Mouse (Mus musculus): ENCODE measurements around the gene Ggt7.
"Not testable (repeated sequence)": the region's sequence is repeated elsewhere in the genome, so short reads cannot be mapped to it uniquely, and the experiment has no call there.

Ggt7 gene

DNA sequence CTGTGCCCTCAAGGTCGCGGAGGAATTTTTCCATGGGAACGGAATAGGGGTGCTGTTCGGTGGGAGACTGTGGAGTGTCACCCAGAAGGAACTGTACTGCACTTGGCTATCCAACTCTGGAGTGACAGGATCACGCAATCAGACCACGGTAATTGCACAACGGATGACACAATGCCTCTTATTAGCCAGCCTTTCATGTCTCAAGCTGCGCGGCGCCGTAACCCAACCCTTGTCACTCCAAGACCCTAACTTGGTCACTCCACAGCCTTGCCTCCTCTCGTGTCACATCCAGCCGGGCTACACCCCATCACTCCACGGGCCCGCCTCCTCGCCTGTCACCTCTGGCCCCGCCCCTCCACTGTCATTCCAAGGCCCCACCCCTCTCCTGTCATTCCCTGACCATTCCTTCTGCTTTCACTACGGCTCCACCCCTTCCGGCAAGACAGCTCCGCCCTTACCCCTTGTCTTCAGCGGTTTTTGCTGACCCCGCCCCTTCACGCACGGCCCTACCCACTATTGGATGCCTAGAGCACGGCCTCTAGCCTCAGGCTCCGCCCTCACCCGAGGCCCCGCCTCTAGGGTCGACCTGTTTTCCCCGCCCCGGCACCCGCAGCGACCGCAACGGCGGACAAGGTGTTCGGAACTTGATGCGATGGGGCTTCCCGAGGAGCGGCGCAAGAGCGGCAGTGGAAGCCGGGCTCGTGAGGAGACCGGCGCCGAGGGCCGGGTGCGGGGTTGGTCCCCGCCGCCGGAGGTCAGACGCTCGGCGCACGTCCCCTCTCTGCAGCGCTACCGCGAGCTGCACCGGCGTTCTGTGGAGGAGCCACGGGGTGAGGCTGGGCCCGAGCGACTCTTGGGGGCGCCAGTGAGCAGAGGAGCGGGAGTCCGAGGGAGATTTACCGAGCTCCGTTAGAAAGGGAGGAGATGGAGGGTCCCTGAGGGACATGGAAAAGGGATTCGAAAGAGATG is at the start of gene Ggt7, which contains the start of gene Acss2:
Gene Ggt7, minus strand, starts transcription at position 783 of the 969 bp plus-strand sequence.
Gene Acss2, plus strand, starts transcription at position 494 of the 969 bp plus-strand sequence.
- peak; percentile 98 to 99 for DNase-seq (ENCODE audit: low spot score in 2 of 2)

DNA sequence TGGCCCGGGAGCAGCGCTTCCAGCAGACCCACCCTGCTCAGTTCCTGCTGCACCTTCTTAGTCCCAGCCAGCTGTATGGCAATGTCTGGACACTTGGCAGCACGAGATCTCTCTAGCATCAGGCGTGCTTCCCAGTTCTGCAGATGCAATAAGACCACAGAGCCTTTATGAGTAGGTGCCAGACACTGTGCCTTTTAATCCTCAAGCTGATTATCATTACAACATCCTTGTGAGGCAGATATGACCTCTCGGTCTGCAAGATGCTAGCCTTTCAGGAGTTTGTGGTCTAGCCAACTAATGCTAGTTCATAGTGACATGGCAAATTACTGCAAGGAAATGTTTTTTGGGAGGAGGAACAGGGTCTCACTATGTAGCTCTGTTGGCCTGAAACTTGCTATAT is 49.7 kb upstream of the Ggt7 start:
- no peak for DNase-seq (ENCODE audit: low spot score in 2 of 2)

DNA sequence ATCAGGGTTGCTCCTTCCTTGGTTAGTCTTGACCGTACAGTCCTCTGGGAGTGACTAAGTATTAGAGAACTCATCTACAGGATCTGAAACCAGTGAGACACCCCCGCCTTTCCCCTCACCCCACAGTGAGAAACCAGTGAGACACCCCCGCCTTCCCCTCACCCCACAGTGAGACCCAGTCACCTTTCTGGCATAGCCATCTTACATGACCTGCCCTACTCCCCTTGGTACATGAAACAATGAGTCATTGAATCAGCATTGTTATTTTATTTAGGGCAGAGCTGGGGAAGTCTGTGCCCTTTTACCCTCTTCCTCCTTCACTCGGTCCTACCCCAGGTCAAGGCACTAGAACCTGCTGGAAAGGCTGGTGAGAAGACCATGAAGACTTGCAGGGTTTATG is 44.9 kb upstream of the Ggt7 start:
- DNase-seq (ENCODE audit: low spot score in 2 of 2), result no peak

DNA sequence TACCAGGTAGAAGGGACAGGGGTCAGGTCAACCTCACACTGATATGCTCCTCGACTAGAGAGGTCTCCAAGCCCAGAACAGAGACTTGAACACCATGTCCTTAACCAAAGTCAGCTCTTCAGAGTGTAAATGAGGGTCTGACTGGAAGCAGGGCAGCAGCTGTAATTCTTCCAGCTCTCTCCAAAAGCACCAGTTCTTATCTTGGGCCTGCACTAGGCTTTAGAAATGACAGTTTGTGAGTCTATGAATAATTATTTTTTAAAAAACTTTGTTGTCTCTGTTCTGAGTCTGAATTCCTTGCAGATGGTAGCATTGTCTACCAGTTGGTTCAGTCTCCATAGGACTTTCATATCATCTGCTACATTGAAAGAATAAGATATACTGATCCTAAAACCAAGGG is 44.2 kb upstream of the Ggt7 start:
- DNase-seq (ENCODE audit: low spot score in 2 of 2), result no peak

DNA sequence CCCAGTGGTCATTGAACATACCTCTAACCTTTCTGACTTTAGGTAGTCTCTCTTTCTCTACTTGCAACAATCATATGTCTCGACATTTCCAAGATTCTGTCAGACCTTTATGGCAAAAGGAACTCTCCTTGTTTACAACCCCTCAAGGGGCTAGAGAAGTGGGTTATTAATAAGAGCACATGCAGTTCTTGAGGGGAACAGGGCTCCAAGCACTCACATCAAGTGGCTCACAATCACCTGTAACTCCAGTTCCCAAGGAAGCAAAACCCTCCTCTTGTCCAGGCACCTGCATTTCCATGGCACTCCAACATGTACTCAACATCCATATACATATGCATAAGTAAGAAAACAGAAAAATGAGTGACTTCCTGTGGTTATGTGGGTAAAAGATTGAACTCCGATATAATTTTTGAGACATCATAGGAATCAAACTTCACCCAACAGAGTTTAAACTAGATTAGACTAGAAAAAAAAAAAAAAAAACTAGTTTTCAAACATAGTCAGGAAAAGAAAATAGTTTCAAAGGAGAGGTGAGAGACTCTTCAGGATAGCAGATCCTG is 36.5 kb upstream of the Ggt7 start:
- DNase-seq (ENCODE audit: low spot score in 2 of 2), result no peak

DNA sequence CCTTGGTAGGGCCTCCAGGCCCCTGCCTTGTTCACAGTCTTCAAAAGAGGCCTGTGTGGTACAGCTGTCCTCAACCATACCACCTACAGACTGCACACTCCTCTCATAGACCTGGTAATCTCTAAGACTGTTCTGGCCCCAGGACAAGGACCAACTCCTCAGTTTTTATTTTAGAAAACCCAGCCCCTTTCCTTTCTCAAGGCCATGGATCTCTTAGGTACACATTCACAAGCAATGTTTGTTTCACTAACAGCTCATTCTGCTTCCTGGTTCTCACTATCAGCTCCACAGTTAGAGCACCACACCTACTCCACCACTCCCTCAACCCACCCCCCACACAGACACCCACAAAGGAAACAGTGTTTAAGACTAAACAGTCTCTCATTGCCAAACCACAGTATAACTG is 34.9 kb upstream of the Ggt7 start:
- DNase-seq (ENCODE audit: low spot score in 2 of 2), result no peak

DNA sequence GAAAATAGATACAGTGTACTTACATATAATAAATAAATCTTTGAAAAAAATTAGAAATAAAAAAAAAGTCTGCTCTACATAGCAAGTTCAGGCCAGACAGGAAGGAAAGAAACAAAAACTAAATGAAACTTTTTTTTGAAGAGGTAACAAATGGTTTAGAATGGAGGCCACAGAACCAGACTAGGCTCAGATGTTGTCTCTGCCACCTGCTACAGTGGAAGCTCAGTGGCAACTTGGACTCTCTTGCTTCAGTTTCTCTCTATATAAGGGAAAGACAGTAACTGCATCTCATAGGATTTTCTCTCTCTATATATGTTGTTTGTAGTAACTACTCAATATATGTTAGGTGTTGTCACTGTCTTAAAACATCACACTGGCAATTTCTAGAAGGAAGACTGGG is 34.3 kb upstream of the Ggt7 start:
- DNase-seq (ENCODE audit: low spot score in 2 of 2), result no peak

DNA sequence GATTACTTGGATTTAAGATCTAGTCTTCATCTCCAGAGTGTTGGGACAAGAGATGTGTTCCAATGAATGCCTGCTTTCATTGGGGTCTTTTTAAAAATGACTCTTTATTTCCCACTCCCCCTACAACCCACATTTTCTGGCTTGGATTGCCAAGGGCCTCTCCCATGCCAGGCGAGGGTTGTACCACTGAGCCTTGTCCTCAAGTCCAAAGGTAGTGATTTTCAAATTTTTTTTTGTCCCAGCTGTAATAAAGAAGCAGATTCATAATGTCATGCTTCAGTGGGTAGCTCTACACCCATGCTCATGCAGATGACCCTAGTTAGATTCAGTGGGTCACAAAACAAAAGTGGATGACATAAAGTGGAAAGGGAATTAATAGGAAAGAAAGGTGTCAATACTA is 28.9 kb upstream of the Ggt7 start:
- no peak for DNase-seq (ENCODE audit: low spot score in 2 of 2)

DNA sequence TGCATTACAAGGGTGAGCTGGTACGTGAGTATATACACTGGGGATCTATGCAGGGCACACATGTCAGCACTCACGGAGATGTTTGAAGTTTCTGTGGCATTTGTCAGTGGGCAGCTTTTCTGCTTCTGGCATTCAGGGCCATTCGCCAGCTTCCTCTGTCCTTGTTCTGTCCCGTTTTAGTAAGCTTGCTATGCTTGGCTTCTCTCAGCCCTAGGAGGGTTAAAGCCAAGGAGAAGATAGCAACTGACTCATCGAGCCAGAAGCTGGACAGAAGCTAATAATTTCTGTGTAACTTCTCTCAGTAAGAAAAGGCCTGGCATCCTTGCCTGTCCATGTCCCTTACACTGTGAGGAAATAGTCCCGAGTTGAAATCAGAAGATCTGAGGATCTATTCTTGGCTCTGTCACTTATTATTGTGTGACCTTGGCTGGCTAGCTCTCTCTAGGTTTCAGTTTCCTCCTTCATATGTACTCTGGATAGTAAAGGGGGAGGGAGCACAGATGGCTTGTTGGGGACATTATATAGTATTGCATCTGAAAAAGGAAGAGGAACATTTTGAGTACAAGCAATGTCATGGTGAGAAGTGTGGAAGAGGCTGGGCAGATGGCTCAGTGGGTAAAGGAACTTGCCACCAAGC is 22.9 kb upstream of the Ggt7 start:
- peak in 1 of 2 experiments; percentile 27 for DNase-seq (ENCODE audit: low spot score in 2 of 2)

DNA sequence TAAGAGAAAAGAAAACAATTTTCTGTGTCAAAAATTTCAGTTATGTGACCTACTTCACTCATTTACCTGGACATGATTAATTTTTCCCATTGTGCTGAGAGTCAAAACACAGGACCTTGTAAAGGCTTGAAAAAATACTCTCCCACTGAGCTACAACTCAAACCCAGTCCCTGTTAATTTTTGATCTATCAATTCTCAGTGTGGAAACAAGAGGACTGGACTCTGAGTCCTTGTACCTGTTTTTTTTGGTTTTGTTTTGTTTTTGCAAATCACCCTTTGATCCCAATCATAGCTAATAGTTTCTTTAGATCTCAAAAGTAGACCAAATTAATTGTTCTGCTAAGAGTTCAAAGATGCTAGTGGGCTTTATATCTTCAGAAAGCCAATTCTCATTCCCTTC is 21.7 kb upstream of the Ggt7 start:
- no peak for DNase-seq (ENCODE audit: low spot score in 2 of 2)

DNA sequence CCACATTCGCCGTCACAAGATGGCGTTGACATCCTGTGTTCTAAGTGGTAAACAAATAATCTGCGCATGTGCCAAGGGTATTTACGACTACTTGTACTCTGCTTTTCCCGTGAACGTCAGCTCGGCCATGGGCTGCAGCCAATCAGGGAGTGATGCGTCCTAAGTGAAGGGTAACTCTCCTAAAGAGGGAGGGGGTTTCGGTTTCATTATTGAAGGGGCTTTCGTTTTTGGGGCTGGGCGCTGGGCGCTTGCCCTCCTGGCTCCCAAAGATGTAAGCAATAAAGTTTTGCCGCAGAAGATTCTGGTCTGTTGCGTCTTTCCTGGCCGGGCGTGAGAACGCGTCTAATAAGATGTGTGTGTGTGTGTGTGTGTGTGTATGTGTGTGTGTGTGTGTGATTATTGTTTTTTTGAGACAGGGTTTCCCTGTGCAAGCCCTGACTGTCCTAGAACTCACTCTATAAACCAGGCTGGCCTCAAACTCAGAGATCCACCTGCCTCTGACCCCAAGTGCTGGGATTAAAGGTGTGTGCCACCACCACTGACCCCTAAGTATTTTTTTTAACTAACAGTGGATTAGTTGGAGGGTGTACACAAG is 20.5 kb upstream of the Ggt7 start:
- not testable (repeated sequence) for DNase-seq (ENCODE audit: low spot score in 2 of 2)

DNA sequence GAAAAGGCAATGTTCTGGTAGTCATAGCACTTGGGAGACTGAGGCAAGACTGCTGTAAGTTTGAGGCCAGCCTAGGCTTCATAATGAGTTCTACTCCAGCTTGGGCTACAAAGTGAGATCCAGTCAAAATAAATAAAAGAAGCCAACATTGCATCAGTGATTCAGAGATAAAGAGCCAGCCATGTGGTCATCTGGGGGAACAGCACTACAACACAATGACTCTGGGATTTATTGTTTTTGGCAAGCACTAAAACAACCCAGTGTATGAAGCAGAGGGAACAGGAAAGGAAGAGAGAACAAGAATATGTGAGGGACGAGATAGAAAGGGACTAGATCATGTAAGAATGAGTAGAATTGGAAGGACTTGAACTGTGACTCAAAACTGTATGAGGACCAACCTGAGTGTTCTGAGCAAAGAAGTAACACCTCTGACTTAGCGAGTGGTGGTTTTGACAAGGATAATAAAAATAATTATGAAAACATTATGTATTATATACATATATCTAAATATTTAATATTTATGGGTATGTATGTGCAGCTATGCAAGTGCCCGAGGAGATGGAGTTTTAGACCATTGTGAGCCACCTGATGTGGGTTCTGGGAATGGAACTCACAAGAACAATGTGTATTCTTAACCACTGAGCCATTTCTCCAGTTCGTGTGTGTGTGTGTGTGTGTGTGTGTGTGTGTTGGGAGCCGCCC is 19.9 kb upstream of the Ggt7 start:
- DNase-seq (ENCODE audit: low spot score in 2 of 2), result no peak

DNA sequence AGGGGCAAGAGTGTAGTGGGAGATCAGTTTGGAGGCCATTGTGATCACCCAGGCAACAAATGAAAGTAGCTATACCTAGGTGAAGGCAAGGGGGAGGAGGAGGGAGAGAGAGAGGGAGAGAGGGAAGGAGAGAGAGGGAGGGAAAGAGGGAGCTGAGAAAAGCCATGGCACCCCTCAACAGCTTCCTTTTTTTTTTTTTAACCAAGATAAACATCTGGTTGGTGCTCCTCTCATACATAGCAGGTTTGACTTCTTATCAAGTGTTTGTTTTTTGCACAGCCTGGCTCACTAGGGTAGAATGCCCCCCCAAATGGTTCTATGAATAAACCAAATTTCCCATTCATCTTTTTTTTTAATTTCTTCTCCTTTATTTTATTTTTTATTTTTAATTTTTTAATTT is 18.3 kb upstream of the Ggt7 start:
- DNase-seq (ENCODE audit: low spot score in 2 of 2), result no peak

DNA sequence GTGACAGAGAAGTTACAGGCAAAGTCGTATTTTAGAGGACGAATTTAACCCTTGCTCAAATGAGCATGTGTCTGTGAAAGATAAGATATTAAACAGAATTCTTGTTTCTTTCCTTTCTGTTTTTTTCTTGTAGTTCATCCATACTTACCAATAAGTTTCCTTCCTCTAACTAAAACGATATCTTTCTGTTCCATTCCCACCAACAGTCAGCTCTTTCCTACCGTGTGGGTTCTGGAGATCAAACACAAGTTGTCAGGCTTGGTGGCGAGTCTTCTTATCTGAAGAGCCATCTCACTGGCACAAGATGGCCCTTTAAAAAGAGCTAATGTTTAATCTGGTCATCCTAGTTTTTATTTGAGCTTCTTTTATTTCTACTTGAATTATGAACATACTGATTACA is 9.3 kb upstream of the Ggt7 start:
- DNase-seq (ENCODE audit: low spot score in 2 of 2), result no peak

DNA sequence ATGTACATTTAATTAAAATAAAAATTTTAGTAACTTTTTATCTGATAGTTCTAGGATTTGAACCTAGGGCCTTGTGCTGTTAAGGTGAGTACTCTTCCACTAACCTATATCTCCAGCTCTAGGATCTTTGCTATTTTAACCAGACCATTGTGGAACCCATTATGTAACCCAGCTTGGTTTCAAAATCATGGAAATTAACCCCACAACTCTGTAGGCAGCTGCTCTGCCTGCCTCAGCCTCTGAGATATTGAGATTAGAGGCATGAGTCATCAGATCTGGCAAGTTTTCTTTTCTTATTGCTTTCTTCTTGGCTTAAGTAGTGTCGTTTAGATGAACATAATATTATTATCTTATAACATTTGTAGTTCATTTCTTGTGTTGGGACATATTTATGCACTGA is 6.3 kb upstream of the Ggt7 start:
- no peak for DNase-seq (ENCODE audit: low spot score in 2 of 2)

DNA sequence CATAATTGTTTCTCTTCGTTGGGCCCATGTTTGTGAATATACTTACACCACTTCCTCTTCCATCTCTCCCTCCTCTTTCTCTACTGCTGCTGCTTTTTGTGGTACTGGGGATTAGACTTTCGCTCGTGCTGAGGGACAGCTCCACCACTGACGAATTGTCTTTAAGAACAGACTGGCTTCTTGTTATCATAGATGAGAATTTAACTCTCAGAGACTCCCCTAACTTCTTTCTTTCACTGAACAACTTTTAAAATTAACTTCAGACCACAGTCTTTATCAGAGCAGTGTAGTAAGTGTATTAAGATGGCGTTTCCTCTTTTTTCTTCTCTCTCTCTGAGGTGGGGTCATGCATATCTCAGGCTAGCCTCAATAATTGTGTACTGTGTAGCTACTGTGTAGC is 5.7 kb upstream of the Ggt7 start:
- no peak for DNase-seq (ENCODE audit: low spot score in 2 of 2)

DNA sequence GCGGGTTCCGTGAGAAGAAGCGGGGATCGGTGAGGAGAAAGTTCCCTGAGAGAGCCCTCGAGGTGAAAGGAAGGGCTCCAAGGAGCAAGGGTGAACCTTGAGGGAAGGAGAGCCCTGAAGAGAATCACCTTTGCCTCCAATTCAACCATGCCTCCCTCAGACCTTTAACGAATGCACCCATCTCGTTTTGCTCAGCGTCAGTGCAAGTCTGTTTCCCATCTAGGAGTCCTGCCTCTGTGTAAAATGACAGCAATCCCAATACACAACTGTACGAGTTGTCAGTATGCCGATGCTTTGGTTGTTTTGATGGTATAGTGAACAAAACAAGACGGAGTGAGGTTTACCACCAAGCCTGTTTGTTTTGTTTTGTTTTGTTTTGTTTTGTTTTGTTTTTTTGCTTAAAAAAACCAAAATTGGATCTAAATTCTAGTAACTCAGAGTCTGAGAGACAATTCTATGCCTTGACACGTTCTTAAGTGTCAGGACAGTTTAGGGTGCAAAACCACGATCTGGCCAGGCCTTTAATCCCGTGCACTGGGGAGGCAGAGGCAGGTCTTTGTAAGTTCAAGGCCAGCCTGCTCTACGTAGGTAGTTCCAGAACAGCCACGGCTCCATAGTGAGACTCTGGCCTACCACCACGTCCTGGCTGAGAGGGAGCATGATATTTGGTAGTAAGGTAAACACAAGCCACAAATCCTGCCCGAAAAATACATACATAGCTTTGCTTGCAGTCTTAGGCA is 664 bp upstream of the Ggt7 start:
- no peak for DNase-seq (ENCODE audit: low spot score in 2 of 2)

DNA sequence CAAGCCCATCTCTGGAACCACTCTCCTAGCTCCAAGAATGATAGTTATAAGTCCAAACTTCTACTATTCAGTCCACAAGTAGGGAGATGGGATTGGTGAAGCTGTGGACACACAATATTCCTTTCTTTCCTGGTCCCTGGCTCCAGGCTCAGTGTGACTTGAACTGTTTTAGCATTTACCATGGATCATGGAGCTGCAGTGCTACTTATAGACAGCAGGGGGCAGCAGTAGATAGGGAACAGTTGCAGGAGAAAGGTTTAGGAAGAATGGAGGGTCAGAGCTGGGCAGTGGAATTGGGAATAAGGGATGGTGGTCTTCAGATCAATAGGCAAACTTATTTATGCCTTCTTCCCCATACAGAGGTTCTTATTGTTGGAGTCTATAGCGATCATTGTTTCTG is 2.1 kb downstream of the Ggt7 start:
- DNase-seq (ENCODE audit: low spot score in 2 of 2), result peak; percentile 85 to 88

DNA sequence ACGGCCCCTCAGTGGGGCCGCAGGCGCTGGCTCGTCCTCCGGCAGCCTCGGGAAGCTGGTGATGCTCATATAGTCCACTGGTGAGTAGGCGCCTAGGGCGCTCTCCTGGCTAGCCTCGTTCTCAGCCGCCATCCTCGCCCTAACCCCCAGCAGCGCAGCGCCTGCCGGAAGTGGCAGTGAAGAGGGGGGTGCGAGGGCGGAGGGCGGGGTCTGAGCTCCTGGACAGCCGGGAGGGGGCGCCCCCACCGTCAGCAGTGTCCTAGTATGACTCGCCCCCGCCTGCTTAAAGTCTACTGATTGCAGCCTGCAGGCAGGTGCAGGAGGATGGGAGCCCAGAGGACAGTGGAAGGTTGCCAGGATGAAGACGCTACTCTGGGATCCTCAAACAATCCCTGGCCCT is 3.4 kb downstream of the Ggt7 start:
- peak; percentile 92 to 93 for DNase-seq (ENCODE audit: low spot score in 2 of 2)

DNA sequence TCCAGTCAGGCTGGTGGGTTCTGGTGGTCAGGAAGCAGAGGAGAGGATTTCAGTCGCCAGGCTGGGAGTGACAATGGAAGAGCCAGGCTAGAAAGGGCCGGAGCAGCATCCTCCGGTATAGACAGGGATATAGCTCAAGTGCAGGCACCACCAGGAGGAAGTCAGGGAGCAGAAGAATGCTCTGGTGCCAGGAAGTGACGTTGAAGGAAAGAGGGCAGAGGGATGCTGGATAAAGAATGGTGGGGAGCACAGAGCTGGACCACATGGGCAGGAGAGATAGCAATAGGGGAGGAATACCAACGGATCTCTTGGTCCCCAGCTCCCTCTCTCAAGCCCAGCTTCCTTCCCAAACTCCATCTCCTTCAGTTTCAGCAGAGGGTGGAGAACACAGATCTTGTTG is 4.5 kb downstream of the Ggt7 start:
- peak; percentile 66 to 74 for DNase-seq (ENCODE audit: low spot score in 2 of 2)

DNA sequence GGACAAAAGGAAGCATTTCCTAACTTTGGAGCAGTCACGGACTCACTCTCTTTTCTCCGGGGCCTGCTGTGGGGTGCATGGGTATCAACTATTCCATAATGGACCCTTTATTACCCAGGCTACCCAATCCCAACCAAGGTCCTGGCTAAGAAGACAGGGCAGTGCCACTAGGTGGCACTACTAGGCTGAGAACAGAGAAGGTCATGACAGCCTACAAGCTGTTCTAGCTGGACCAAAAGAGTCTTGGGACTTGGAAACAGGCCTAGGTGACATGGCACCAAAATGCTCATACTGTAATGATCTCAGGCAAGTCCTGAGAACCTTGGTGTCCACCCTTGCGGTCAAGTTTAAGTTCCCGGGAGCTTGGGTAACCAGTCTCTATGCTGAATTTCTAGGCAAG is 5.6 kb downstream of the Ggt7 start:
- DNase-seq (ENCODE audit: low spot score in 2 of 2), result peak in 1 of 2 experiments; percentile 53
